Mouse (Mus musculus): ENCODE measurements around the gene Prss32.
"Not testable (repeated sequence)": the region's sequence is repeated elsewhere in the genome, so short reads cannot be mapped to it uniquely, and the experiment has no call there.

The Prss32 gene

DNA sequence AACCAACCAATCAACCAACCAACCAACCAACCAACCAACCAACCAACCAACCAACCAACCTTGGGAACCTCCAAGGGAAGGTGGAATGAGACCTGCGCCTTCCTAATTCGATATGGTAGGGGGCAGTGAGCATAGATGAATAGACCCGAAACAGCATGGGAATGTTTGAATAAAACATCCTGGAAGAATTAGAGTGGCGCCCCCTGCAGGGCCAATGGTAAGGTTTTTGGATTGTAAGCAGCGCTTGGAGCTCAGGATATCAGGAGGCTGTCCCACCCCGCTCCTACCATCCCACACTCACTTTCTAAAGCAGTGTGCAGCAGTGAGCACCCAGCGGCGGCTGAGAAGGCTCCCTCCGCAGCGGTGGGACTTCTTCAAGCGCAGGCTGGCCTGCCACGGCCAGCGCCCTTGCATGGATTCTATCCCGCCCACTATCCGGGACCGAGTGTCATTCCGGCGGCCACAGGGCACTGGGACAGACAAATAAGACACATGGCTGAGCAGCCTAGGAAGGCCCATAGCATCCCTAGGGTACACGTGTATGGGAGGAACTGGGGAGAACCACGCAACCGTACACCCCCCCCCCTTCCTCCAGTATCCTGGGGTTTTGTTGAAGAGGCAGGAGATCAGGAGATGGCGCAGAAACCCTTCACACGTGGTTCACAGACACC, 379 bp upstream of the Prss32 start:
- DNase-seq: no peak

DNA sequence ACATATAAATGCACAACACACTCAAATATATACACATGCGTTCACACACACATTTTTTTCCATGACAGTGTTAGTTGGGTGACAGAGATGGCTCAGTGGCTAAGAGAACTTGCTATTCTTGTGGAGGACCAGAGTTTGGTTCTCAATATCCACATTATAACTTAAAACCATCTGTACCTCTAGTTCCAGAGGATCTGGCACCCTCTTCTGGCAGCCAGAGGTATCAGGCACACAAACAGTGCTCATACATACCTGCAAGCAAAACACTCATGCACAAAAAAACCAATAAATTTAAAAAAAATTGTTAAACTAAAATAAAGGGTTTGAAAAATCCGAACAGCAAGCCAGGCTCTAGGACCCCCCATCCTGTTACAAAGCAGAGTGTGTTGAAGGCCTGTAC, 6.4 kb downstream of the Prss32 start:
- DNase-seq: no peak

DNA sequence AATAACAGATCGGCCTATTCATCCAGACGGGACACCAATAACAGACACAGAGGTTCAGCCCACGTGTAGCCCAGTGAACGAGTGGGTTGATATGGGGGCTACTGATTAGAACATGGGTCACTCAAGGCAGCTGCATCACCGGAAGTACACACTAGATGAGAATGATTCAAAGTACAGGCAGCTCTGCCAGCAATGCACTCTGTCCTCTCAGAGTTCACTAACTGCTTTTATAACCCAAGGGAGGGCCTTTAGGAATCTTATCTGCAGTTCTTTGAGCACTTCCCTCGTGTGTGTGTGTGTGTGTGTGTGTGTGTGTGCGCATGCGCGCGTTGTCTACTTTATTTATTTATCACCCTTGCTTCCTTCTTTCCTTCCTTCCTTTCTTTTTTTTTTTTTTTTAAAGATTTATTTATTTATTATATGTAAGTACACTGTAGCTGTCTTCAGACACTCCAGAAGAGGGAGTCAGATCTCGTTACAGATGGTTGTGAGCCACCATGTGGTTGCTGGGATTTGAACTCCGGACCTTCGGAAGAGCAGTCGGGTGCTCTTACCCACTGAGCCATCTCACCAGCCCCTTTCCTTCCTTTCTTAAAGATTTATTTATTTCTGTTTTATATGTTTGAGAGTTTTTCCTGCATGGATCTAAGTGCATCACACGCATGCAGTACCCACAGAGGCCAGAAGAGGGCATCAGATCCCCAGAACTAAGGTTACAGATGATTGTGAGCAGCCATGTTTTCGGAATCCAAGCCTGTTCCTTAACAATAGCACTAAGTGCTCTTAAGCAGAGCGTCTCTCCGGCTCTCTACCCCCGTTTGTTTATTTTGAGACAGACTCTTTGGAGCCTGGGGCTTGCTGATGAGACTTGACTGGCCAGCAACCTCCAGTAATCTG, 7.4 kb downstream of the Prss32 start:
- DNase-seq: peak; percentile 61

DNA sequence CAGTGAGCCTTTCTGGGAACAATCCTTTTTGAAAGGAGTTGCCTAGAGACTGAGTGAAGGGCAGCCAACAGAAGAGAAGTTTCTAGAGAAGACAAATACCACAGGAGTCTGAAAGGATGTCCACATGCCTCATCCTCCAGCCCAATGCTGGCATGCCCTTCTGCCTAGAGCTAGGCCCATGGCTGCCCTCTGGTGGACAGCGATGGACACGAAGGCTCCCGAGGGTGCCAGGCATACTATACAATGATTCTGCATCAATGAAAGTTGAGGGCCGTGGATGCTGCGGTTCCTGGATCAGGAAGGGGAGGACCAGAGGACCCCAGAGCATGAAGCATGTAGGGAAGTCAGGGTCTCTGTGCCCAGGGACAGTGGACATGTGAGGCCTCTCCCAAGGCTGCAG, 9.6 kb downstream of the Prss32 start:
- DNase-seq: peak; percentile 66

DNA sequence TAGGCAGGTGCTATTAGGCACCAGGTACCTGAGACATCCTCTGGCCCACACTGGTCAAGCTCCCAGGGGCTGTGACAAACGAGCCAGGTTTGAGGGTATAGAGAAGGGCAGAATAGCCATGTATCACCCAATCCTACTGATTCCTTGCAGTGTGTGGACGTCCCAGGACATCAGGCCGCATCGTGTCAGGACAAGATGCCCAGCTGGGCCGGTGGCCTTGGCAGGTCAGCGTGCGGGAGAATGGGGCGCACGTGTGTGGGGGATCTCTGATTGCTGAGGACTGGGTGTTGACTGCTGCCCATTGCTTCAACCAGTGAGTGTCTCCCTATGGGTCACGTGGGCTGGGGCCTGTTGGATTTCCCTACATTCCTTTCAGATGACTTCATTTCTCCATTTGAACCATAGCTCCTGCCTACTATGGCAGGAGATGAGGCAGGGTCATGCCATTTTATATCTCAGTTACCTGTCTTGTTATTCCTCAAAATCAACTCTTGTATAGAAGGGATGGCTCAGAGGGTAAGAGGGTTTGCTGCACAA, 10.6 kb downstream of the Prss32 start:
- DNase-seq: no peak

DNA sequence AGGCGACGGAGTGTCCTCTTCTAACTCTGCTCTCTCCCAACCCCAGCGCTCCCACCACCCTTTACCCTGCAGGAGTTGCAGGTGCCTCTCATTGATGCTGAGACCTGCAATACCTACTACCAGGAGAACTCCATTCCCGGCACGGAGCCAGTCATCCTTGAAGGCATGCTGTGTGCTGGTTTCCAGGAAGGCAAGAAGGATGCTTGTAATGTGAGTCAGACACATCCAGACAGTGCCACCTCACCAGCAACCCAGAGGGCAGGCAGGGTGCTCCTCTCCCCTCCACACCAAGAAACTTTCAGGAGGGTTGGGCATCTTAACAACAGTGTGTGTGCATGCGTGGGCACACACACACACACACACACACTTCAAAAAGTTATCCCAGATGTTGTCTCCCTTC, 13.5 kb downstream of the Prss32 start:
- no peak for DNase-seq

DNA sequence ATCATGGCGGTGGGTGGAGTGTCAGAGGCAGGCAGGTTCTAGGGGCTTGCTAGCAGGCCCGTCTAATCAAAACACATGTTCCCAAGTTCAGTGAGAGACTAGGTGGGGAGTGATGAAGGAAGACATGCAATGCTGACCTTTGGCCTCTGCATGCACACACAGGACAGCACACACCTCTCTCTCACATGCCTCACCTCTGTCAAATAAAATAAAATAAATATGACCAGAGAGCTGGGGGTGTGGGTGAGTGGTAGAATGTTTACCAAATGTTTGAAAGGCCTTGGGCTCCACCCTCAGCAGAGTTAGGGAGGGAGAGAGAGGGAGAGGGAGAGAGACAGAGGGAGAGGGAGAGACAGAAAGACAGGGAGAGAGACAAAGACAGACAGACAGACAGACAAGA, 14.3 kb downstream of the Prss32 start:
- DNase-seq: no peak

DNA sequence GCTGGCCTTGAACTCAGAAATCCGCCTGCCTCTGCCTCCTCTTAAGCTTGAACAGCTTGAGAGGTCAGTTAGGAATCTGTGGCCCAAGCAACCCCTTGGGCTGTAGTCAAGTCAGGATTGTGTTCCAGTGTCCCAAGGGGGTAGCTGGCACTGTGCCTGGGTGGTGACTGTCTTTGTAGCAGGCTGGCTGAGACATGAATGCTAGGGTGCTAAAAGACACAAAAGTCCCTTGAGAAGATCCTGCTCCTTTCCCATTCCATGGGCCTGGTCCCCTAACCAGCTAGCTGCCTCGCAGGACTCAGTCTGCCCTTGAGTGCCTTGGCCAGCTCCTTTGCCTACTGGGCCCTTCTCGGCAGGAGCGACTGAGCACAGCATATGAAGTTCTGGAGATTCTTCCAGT, 19.3 kb downstream of the Prss32 start:
- no peak for DNase-seq

DNA sequence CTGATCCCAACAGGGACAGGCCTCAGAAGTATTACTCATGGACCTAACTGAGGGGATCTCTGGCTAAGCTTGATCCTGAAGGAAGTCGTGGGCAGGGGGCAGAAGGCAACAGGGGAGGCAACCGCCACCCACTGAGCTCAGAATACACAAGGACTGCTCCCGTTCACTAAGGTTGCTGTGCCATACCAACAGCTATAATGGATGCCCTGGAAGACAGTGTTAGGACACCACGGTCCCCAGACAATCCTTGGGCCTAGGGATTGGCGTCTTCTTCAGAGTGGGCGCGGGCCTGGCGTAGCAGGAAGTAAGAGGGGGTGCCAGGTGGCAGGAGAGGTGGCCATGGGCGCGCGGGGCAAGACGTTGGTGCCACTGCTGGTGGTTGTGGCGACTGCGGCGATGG, 24.1 kb downstream of the Prss32 start, which contains the start of gene Prss21:
TSS of gene Prss21 (plus strand) at position 301 of the 400 bp plus-strand sequence.
- no peak for DNase-seq

DNA sequence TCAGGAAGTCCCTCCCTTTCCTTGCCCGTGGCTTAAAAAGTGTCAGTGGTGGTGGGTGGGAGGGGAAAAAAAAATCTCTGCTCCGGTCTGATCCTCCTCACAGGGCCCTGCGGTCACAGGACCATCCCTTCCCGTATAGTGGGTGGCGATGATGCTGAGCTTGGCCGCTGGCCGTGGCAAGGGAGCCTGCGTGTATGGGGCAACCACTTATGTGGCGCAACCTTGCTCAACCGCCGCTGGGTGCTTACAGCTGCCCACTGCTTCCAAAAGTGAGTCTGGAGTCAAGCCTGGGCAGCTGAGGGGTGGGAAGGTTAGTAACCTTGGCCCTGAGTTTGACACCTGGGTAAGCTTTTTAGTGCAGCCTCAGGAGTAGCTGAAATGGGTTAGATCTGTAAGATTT, 24.9 kb downstream of the Prss32 start:
- no peak for DNase-seq

DNA sequence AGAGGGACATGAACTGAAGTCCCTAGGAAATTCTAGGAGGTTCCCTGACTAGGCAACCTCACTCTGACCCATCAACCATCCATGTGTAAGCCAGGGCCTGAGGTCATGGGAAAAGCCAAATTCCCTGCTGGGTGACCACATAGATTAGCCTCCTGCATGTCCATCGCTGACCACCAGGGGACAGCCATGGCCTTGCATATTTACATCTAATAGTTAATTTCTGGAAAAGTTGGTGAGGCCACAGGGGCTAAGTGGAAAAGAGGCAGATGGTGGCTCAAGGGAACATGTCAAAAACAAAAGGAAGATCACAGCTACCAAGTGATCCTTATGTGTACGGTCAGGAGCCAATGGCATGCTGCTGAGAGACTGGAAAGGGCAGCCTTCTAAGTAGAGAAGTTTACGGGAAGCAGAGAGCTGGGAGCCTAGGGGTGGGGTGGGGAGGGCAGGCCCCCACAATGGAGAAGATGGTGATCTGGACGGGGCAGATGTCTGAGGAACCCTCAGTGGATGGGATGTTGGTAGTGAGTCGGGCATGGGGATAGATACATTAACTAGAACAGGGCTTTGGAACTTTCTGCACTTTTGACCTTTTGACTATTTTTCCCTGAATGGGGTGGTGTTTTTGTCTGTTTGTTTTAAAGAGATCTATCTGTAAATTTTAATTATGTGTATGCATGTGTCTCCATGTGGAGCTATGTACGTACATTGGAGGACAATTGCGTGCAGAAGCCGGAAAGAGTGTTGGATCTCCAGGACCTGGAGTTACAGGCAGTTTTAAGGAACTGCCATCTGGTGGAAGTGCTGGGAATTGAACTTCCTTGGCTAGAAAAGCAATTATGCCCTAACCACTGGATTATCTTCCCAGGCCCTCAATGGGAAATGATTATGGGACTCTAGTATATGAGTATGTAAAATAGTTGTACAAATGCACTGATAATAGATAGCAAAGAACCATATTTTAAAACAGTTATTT, 30.5 kb downstream of the Prss32 start:
- no peak for DNase-seq

DNA sequence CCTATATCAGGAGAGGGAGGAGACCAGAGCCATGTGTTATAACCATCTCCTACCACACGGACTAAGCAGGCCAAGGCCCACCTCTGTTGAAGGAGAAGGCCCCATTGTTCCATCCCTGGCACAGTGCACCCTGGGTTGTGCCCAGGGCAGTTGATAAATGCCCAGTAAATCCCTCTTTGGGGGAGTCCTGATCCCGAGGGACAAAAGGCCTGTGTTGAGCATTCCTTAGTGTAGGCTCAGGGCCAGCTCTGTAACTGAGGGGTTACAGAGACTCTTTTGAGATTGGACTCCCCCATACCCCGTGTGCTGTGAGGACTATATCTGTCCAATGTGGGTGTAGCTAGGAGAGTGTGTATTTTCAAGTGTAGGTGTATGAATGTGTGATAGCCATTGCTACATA, 33.1 kb downstream of the Prss32 start:
- DNase-seq: no peak

DNA sequence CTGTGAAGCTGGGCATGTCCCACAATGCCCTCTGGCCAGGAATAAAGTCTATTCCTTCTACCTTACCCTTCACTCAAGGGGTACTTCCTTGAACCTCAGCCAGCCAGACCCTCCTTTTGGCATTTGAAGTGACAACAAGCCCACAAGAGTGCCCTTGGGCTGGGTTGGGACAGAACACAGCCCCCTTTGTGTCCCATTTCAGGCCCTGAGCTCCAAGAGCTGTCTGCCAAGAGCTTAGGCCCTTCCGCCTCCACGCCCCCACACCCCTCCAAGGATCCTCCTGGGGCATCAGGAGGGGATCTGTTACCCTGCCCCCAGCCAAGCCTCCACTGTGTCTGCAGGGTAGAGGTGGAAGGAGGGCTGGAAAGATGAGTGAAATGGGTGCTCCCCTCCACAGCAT, 33.5 kb downstream of the Prss32 start:
- DNase-seq: no peak

DNA sequence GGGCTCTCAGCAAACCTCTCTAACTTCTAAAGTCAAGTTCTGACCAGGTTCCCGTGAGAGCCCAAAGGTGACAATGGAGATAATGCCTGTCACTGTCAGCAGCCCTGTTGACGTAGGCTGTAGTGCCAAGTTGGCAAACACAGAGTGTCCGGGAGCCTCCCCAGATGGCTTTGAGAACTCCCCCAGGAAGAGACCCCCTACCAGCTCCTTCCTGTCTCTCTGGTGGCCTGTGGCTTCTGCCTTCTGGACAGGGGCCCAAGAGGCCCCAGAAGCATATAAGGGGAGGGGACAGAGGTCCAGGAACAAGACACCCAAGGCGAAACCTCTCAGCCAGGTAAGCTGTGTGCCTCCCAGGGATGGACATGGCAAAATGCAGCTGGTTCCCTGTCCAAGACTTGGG, 36.9 kb downstream of the Prss32 start, which contains the start of the genes Dcpp1 and Dcpp2:
TSS of gene Dcpp1 (plus strand) at position 301 of the 400 bp plus-strand sequence.
TSS of gene Dcpp2 (plus strand) at position 305 of the 400 bp plus-strand sequence.
- not testable (repeated sequence) for DNase-seq

All from thymus, postnatal 25 days (tissue).